Mouse (Mus musculus): ENCODE data around the gene Bpifa5. TPM values are rescaled to one million over a fixed set of nuclear protein-coding genes. Genes with fewer than 3 reads are reported as not detected.

The Bpifa5 gene
- polyA plus RNA-seq, 1 experiment from 2014 or later = not detected

GRCm38 (mm10) chr2:154189877-154190434 is 27.5 kb downstream of the Bpifa5 start:
- Histone ChIP-seq H3K4me3 (ENCODE audit: inconsistent target) (no peak overlapping the region), H3K27ac (no peak overlapping the region), H3K36me3 (ENCODE audit: inconsistent target) (no peaks in the 10 kb centered on the region), H3K79me2 (ENCODE audit: inconsistent target) (no peaks in the 10 kb centered on the region)
- 76% methylated on average over 7 of the region's 7 CpGs for WGBS (ENCODE audit: missing documents)

- no peaks in the 10 kb centered on the region for H3K79me2 ChIP-seq (ENCODE audit: inconsistent target)
- no peak within 1 kb of the TSS for H3K27ac ChIP-seq
- 87% methylated on average over 11 of the region's 11 CpGs for WGBS (ENCODE audit: missing documents)
- no peak within 1 kb of the TSS for H3K4me3 ChIP-seq (ENCODE audit: inconsistent target)
- H3K36me3 ChIP-seq (ENCODE audit: inconsistent target) = no peaks in the 10 kb centered on the region
These were observed 28.3 kb downstream of the Bpifa5 start, which contains the start of gene Bpifb1 for GRCm38 (mm10) chr2:154190546-154191258. Gene Bpifb1 (plus strand): TSS chr2:154190818.

- Histone ChIP-seq H3K36me3 (ENCODE audit: inconsistent target) (no peaks in the 10 kb centered on the region), H3K27ac (no peak overlapping the region), H3K79me2 (ENCODE audit: inconsistent target) (no peaks in the 10 kb centered on the region), H3K4me3 (ENCODE audit: inconsistent target) (no peak overlapping the region)
- WGBS (ENCODE audit: missing documents) = 82% methylated on average over 2 of the region's 2 CpGs
These were observed 29.7 kb downstream of the Bpifa5 start for GRCm38 (mm10) chr2:154192141-154192540.

GRCm38 (mm10) chr2:154193071-154193470 is 30.7 kb downstream of the Bpifa5 start:
- H3K79me2 ChIP-seq (ENCODE audit: inconsistent target) = no peaks in the 10 kb centered on the region
- H3K36me3 ChIP-seq (ENCODE audit: inconsistent target) = no peaks in the 10 kb centered on the region
- no peak overlapping the region for H3K4me3 ChIP-seq (ENCODE audit: inconsistent target)
- H3K27ac ChIP-seq = no peak overlapping the region
- WGBS (ENCODE audit: missing documents) = 94% methylated on average over 4 of the region's 4 CpGs

- 86% methylated on average over 5 of the region's 5 CpGs for WGBS (ENCODE audit: missing documents)
- Histone ChIP-seq H3K4me3 (ENCODE audit: inconsistent target) (no peak overlapping the region), H3K27ac (no peak overlapping the region), H3K36me3 (ENCODE audit: inconsistent target) (no peaks in the 10 kb centered on the region), H3K79me2 (ENCODE audit: inconsistent target) (no peaks in the 10 kb centered on the region)
These were observed 31.6 kb downstream of the Bpifa5 start for GRCm38 (mm10) chr2:154193994-154194504.

GRCm38 (mm10) chr2:154197036-154197435 is 34.6 kb downstream of the Bpifa5 start:
- no peak overlapping the region for H3K4me3 ChIP-seq (ENCODE audit: inconsistent target)
- H3K27ac ChIP-seq = no peak overlapping the region
- H3K79me2 ChIP-seq (ENCODE audit: inconsistent target) = no peaks in the 10 kb centered on the region
- H3K36me3 ChIP-seq (ENCODE audit: inconsistent target) = no peaks in the 10 kb centered on the region
- 91% methylated on average over 9 of the region's 9 CpGs for WGBS (ENCODE audit: missing documents)

- WGBS (ENCODE audit: missing documents) = 91% methylated on average over 4 of the region's 4 CpGs
- H3K36me3 ChIP-seq (ENCODE audit: inconsistent target) = no peaks in the 10 kb centered on the region
These were observed 42.2 kb downstream of the Bpifa5 start for GRCm38 (mm10) chr2:154204630-154205029.

GRCm38 (mm10) chr2:154206908-154207307 is 44.5 kb downstream of the Bpifa5 start:
- Histone ChIP-seq H3K27ac (no peak overlapping the region), H3K4me3 (ENCODE audit: inconsistent target) (no peak overlapping the region), H3K36me3 (ENCODE audit: inconsistent target) (no peaks in the 10 kb centered on the region), H3K79me2 (ENCODE audit: inconsistent target) (no peaks in the 10 kb centered on the region)
- 67% methylated on average over 7 of the region's 7 CpGs for WGBS (ENCODE audit: missing documents)

More at GRCm38 (mm10) chr2:154204630-154205029, 42.2 kb downstream of the Bpifa5 start:
- no peak overlapping the region for H3K27ac ChIP-seq
- no peaks in the 10 kb centered on the region for H3K79me2 ChIP-seq (ENCODE audit: inconsistent target)
- H3K4me3 ChIP-seq (ENCODE audit: inconsistent target) = no peak overlapping the region

- Histone ChIP-seq H3K27ac (no peak overlapping the region), H3K36me3 (ENCODE audit: inconsistent target) (no peaks in the 10 kb centered on the region), H3K79me2 (ENCODE audit: inconsistent target) (no peaks in the 10 kb centered on the region), H3K4me3 (ENCODE audit: inconsistent target) (no peak overlapping the region)
- 5% methylated on average over 3 of the region's 3 CpGs for WGBS (ENCODE audit: missing documents)
These were observed 46.7 kb downstream of the Bpifa5 start for GRCm38 (mm10) chr2:154209112-154209511.

GRCm38 (mm10) chr2:154211121-154211520 is 48.7 kb downstream of the Bpifa5 start:
- no peaks in the 10 kb centered on the region for H3K36me3 ChIP-seq (ENCODE audit: inconsistent target)
- 42% methylated on average over 1 of the region's 1 CpGs for WGBS (ENCODE audit: missing documents)

GRCm38 (mm10) chr2:154211881-154212280 is 49.5 kb downstream of the Bpifa5 start:
- Histone ChIP-seq H3K36me3 (ENCODE audit: inconsistent target) (no peaks in the 10 kb centered on the region), H3K4me3 (ENCODE audit: inconsistent target) (no peak overlapping the region), H3K27ac (no peak overlapping the region), H3K79me2 (ENCODE audit: inconsistent target) (no peaks in the 10 kb centered on the region)
- WGBS (ENCODE audit: missing documents) = 82% methylated on average over 4 of the region's 4 CpGs

More at GRCm38 (mm10) chr2:154211121-154211520, 48.7 kb downstream of the Bpifa5 start:
- no peaks in the 10 kb centered on the region for H3K79me2 ChIP-seq (ENCODE audit: inconsistent target)
- H3K27ac ChIP-seq = no peak overlapping the region
- no peak overlapping the region for H3K4me3 ChIP-seq (ENCODE audit: inconsistent target)

GRCm38 (mm10) chr2:154215191-154215590 is 52.8 kb downstream of the Bpifa5 start:
- Histone ChIP-seq H3K79me2 (ENCODE audit: inconsistent target) (no peaks in the 10 kb centered on the region), H3K36me3 (ENCODE audit: inconsistent target) (no peaks in the 10 kb centered on the region)
- WGBS (ENCODE audit: missing documents) = 11% methylated on average over 5 of the region's 5 CpGs

More at GRCm38 (mm10) chr2:154215191-154215590, 52.8 kb downstream of the Bpifa5 start:
- Histone ChIP-seq H3K4me3 (ENCODE audit: inconsistent target) (no peak overlapping the region), H3K27ac (no peak overlapping the region)
